ENCODE assay signal across 20 mouse cellular contexts in genomic region chr5:124817050-124817449, GRCm38 (mm10).
"Had no signal": no experiment of that assay in that cellular context is flagged by ENCODE, and none has a peak within 500 bp of the region (broad histone marks: within the 10 kb centered on the region; RNA-seq: fewer than 3 reads in every experiment).

No protein-coding gene starts in this region.

- ATAC-seq: midbrain, embryonic 13.5 days; midbrain, embryonic 16.5 days had no signal

- H3K27me3 ChIP-seq: liver, embryonic 13.5 days; midbrain, embryonic 13.5 days; neural tube, embryonic 13.5 days; stomach, embryonic 15.5 days had no signal

- H3K36me3 ChIP-seq: liver, embryonic 13.5 days; midbrain, embryonic 10.5 days; midbrain, embryonic 13.5 days; neural tube, embryonic 13.5 days; stomach, embryonic 15.5 days had no signal

- DNase-seq: kidney, adult 8-10 months; kidney, postnatal 25 days; layer of hippocampus, adult 9-11 months; liver, embryonic 13.5 days; lung, adult 2 months; lung, postnatal 10 days; lung, postnatal 36 days; retina, postnatal 1 day; right cerebral cortex, postnatal 25 days; spleen, adult 18-20 months; thymus, postnatal 36 days had no signal

- H3K4me3 ChIP-seq: layer of hippocampus, adult 2 months; left cerebral cortex, adult 2 months; liver, embryonic 13.5 days; megakaryocyte, embryonic 14.5 days; midbrain, embryonic 10.5 days; midbrain, embryonic 13.5 days; myocyte; neural tube, embryonic 13.5 days; stomach, embryonic 15.5 days had no signal

- H3K9me3 ChIP-seq: liver, embryonic 13.5 days; midbrain, embryonic 10.5 days; midbrain, embryonic 13.5 days; stomach, embryonic 15.5 days had no signal

- H3K4me1 ChIP-seq: liver, embryonic 13.5 days; midbrain, embryonic 13.5 days; neural tube, embryonic 13.5 days; stomach, embryonic 15.5 days had no signal

- H3K4me2 ChIP-seq: liver, embryonic 13.5 days; midbrain, embryonic 13.5 days; neural tube, embryonic 13.5 days; stomach, embryonic 15.5 days had no signal

- H3K27ac ChIP-seq: layer of hippocampus, adult 2 months; left cerebral cortex, adult 2 months; liver, embryonic 13.5 days; midbrain, embryonic 10.5 days; midbrain, embryonic 13.5 days; neural tube, embryonic 13.5 days; stomach, embryonic 15.5 days had no signal

- H3K9ac ChIP-seq: liver, embryonic 13.5 days; midbrain, embryonic 13.5 days; neural tube, embryonic 13.5 days; stomach, embryonic 15.5 days had no signal
